Mouse (Mus musculus) gastrocnemius, postnatal 25 days (tissue): ENCODE data around the gene Fez1. TPM values are rescaled to one million over a fixed set of nuclear protein-coding genes. Genes with fewer than 3 reads are reported as not detected.

ENCODE experiments used
- DNase-seq: peaks from one replicate; pipeline ENCODE4 v3.0.0; 2022
- total RNA-seq, 2 experiments: library from RNA; stranded (reverse); gene quantifications; 1 replicate in 1 of 2; 2 replicates in 1 of 2; pipeline ENCODE4 v1.2.3; 2021

The Fez1 gene
- total RNA-seq, 2 experiments from 2014 or later: 3.1 to 3.6 TPM

DNA sequence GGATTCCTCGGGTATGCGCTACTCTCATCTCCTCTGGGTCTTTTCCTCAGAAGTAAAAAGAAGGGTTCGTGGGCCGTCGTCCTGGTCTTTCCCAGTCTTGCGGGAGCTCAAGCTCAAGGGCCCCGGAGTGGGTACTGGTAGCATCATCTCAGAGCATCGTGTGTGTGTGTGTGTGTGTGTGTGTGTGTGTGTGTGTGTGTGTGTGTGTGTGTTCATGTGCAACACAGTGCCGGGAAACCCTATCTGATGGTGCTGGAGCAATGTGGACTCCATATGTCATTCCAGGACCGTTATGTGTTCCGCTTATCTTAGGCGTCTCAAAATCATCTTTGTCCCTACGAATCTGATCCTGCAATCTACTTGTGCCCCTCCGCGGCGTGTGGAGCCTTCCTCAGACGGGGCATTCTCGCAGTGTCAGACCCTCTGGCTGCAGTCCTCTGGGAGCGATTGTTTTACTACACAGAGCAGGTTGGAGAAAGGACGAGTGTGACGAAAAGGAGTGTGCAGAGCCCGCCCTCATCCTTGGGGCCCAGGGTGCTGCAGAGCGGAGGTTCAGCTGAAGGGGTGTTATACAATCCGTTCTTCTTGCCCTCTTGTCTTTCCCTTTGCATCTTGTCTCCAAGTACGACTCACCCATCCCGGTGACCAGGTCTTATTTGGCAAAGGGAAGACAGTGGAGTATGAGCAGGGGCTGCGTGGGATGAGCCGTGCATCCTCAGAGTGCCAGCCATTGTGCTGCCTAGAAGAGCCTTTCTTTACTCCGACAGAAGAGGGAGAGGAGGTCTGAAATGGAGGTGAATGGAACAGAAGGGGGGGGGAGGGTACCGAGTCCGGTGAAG lies 11.6 kb downstream of the Fez1 start:
- DNase-seq: no peak

DNA sequence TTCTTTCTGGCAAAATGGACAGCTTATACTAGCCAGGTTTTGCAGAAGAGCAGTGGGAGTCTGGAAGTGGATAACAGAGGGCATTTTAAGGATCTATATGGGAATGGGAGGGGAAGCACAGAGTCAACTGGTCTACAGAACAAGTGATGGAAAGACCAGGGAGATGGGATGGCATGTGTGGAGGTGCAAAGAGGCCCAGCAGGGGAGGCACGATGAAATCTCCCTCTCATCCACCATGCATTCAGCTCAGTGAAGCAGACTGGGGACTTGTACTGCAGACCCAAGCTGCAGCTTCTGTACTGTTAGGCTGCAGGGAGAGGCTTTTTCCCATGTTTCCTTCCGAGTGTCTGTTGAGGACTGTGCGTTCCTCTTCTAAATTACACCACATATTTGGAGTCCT lies 12.2 kb downstream of the Fez1 start:
- no peak for DNase-seq

GRCm38 (mm10) chr9:36846346-36846745 lies 24.7 kb downstream of the Fez1 start:
- no peak for DNase-seq

GRCm38 (mm10) chr9:36848661-36849060 lies 27.0 kb downstream of the Fez1 start:
- no peak for DNase-seq

- DNase-seq: no peak
These were observed 28.4 kb downstream of the Fez1 start for GRCm38 (mm10) chr9:36850091-36850490.

GRCm38 (mm10) chr9:36852175-36852574 lies 30.5 kb downstream of the Fez1 start:
- no peak for DNase-seq

DNA sequence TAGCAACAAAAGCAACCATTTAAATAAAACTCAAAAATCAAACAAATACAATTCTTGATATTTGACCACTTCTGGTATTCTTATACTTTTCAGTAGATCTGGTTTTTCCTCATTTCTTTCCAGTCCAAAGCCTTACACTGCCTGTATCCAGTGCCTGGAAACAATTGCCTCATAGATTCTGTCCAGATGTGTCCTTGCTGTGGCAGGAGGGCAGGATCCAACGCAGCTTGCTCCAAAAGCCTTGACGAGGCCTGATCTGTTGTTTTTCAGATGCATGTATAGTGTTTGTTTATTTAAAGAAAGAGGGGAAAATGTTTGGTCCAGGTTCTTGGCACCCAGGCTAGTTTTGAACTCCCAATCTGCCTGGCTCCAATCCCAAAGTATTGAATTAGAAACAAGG lies 34.7 kb downstream of the Fez1 start:
- DNase-seq: no peak

DNA sequence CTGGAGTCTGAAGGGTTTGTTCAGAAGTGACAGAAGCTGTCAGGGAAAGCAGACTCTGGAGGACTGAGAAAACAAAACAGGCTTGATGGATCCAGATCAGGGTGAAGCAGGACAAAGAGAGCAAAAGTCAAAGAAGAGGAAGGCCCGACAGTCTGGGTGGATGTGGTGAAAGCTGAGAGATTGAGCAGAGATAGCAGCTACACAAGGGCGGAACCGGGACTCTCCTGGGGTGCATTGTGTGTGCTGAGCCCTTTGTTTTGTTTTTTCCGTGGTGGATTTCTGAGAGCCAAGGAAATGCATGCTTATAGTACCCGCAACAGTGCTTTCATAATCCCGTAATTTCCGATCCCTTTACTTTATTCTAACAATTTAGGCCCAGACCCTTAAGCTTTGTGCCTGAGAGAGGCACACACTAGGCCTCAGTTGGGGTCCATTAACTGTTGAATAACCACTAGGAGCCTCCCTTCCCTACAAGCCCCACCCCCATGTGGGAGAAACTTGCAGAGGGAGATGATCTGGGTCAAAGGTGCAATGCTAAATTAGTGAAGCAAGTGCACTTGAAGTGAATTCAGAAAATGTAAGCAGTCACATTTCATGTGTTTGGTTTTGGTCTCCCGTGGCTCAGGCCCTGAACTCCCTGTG lies 35.9 kb downstream of the Fez1 start:
- DNase-seq: no peak

- DNase-seq: no peak
These were observed 37.0 kb downstream of the Fez1 start for GRCm38 (mm10) chr9:36858677-36859076.

DNA sequence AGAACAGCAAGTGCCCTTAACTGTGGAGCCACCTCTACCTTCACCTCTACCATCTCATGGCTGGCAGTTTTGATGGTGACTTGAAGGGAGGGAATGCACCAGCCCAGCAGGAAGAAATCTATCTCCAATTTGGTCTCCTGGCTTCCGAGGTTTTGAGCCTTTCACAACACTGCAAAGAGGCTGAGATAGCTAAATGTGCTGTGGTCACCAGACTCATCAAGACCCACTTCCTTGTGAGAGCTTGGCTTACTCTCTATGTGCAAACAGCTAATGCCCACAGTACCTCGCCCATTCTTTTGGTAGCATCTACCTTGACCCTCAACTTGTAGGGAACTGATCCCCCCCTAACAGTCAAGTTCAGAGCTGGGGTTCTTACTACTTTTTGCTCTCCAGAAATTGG lies 40.9 kb downstream of the Fez1 start:
- DNase-seq: no peak

- no peak for DNase-seq
These were observed 42.0 kb downstream of the Fez1 start for GRCm38 (mm10) chr9:36863694-36864093.

GRCm38 (mm10) chr9:36864862-36865813 lies 43.5 kb downstream of the Fez1 start:
- DNase-seq: no peak

DNA sequence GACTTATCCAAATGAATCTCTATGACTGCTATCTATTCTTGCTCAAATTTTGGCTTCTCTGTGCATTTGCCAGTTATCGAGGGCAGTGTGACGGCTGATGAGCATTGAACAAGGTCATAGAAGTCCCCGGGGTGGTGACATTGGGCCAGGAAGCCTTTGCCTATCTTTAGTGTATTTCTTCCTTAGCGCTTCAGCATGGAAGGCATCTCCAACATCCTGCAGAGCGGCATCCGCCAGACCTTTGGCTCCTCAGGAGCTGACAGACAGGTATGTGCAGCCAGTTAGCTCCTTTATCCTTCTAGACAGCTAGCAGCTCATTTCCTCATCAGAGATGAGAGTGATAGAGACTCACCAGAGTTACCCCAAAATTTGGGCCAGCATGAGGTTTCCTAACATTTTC lies 47.0 kb downstream of the Fez1 start:
- no peak for DNase-seq

DNA sequence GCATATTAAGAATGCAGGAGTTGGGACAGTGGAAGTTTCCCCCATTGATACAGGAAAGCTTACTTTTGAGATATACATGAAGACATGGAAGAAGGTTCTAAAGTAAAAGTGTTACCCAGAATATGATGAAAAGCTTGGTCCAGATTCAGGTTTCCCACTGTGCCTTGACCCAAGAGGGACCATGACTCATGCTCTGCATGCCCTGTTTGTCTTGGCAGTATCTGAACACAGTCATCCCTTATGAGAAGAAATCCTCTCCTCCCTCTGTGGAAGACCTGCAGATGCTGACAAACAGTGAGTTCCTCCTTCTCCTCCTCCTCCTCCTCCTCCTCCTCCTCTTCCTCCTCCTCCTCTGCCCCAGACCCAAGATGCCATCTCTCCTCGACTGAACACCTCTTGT lies 48.6 kb downstream of the Fez1 start:
- no peak for DNase-seq

DNA sequence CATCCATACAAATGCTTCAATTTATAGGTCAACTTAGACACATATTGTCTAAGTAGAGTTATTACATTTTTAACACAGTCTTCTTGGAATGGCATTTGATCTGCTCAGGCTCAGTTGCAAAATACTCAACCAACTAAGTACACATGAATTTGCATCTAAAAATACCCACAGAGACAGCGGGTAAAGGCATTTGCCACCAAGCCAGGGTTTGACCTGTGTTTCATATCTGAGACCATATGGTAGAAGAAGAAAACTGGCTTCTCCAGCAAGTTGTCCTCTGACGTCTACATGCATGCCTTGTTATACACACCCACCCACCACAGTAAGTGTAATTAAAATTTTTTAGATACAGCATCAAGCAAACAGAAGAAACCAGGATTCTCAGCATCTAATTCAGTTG lies 52.1 kb downstream of the Fez1 start:
- no peak for DNase-seq

GRCm38 (mm10) chr9:36876313-36876712 lies 54.6 kb downstream of the Fez1 start:
- no peak for DNase-seq

DNA sequence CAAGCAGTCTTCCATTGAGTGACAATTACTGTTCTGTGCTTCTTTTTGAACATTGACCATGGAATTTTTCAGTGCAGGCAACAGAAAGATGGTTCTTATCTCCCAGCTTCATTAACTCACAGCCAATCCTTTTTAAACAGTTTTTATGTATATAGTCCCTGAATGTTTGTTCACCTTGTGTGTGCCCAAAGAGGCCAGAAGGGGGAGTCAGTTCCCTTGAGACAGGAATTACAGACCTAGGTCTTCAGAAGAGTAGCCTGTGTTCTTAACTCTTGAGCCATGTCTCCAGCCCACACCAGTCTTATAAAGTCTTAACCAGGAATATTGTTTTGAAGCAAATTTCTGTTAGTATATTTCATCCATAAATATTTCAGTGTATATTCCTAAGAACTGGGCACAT lies 55.1 kb downstream of the Fez1 start:
- DNase-seq: no peak

DNA sequence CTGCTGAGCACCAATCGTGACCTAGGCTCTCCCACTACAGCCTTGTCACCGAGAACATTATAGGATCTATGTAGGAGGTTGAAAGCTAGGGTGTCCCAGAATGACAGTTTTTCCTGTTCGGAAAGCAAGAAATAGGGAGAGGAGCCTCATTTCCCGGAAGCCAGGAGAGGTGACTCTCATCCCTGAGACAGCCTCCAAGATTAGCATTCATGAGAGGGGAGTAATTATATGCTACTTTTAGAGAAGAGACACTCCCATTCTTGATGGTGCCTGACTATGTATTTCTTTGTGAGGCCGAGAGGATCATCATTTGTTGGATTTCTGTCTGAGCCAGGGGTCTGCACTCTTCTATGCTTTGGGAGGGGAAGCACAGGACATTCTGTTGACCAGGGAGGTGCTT lies 60.0 kb downstream of the Fez1 start:
- DNase-seq: no peak

GRCm38 (mm10) chr9:36882034-36882745 lies 60.5 kb downstream of the Fez1 start:
- no peak for DNase-seq

DNA sequence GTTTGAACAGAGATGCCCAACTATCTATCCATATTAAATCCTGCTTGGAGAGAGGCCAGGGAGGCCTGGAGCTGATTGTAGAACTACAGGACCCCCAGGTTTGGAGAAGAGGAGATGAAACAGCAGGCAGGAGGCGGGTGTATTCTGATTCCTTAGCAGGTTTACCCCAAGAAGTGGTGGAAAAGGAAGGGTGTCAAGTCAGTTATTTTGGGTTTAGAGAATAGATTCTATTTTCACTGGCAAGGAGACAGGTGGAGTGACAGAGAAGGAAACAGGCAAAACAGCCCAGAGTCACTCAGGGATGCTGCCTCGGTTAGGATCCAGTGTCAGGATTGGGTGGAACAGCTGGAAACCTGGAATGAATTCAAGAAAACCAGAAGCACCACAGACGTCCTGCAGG lies 61.9 kb downstream of the Fez1 start:
- DNase-seq: no peak

DNA sequence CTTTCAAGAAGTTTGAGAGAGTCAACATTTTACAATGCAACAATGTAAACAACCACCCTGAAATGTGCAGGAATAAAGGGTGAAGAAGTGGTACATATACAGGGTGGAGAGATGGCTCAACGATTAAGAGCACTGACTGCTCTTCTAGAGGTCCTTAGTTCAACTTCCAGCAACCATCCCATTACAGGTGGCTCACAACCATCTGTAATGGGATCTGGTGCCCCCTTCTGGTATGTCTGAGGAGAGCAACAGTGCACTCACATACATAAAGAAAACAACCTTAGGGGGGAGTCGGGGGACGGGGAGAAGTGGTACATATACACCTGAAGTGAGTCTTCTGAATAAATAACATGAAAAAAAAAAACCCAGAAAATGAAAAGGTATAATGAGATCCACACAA lies 63.6 kb downstream of the Fez1 start:
- DNase-seq: no peak

GRCm38 (mm10) chr9:36890552-36890951 lies 68.9 kb downstream of the Fez1 start:
- DNase-seq: no peak
